Mouse (Mus musculus) spleen, postnatal 36 days (tissue): Measurements from ENCODE around the gene Fabp3.

ENCODE experiments used
- DNase-seq, 2 experiments: peaks; one replicate each; pipeline ENCODE4 v3.0.0; 2022; ENCODE audit warnings: low spot score in 2 of 2, mixed read lengths in 1 of 2

Gene Fabp3

GRCm38 (mm10) chr4:130323607-130324006 is 15.2 kb downstream of the Fabp3 start:
- DNase-seq, result no peak

GRCm38 (mm10) chr4:130325446-130325845 is 17.1 kb downstream of the Fabp3 start:
- DNase-seq, result no peak

GRCm38 (mm10) chr4:130327366-130327765 is 19.0 kb downstream of the Fabp3 start:
- DNase-seq, result no peak

- DNase-seq, result no peak
Observed at GRCm38 (mm10) chr4:130335867-130336266, 27.5 kb downstream of the Fabp3 start.

GRCm38 (mm10) chr4:130341691-130342090 is 33.3 kb downstream of the Fabp3 start:
- peak; percentile 30 to 32 for DNase-seq

GRCm38 (mm10) chr4:130349666-130350065 is 41.3 kb downstream of the Fabp3 start:
- DNase-seq, result no peak

GRCm38 (mm10) chr4:130350690-130351422 is 42.5 kb downstream of the Fabp3 start:
- DNase-seq, result no peak

GRCm38 (mm10) chr4:130352588-130352987 is 44.2 kb downstream of the Fabp3 start:
- no peak for DNase-seq

- DNase-seq, result no peak
Observed at GRCm38 (mm10) chr4:130357946-130358345, 49.6 kb downstream of the Fabp3 start.

- DNase-seq, result peak; percentile 98 to 99
Observed at GRCm38 (mm10) chr4:130359486-130360237, 51.3 kb downstream of the Fabp3 start, which contains the start of the genes Zcchc17 and Snrnp40. Zcchc17 (minus strand) TSS chr4:130359943. Snrnp40 (plus strand) TSS chr4:130360132.

GRCm38 (mm10) chr4:130360238-130360590 is 51.8 kb downstream of the Fabp3 start:
- DNase-seq, result no peak
